Mouse (Mus musculus) ES-Bruce4 (cell line): Measurements from ENCODE around the gene B3gnt8. TPM values are rescaled to one million over a fixed set of nuclear protein-coding genes. Genes with fewer than 3 reads are reported as not detected.

ENCODE experiments used
- H3K27ac ChIP-seq: 2 replicates; pipeline ENCODE4 v1.5.1; 2012; ENCODE audit warnings: low read length, inconsistent platforms; ENCODE audit not compliant: insufficient read depth
- H3K27me3 ChIP-seq: 2 replicates; pipeline ENCODE4 v1.6.1; 2012; ENCODE audit warnings: mild to moderate bottlenecking, low read length, inconsistent platforms; ENCODE audit not compliant: control insufficient read depth, poor library complexity, insufficient read depth, severe bottlenecking
- H3K36me3 ChIP-seq: 2 replicates; pipeline ENCODE4 v1.6.1; 2012; ENCODE audit warnings: inconsistent platforms, mild to moderate bottlenecking, low read length, moderate library complexity; ENCODE audit not compliant: control insufficient read depth, poor library complexity, insufficient read depth, severe bottlenecking
- H3K4me1 ChIP-seq: one replicate; pipeline ENCODE4 v1.8.1; 2011; ENCODE audit warnings: low read length; ENCODE audit not compliant: control insufficient read depth, insufficient read depth
- H3K4me3 ChIP-seq: 2 replicates; pipeline ENCODE4 v1.5.1; 2011; ENCODE audit warnings: low read depth, mild to moderate bottlenecking, low read length
- H3K9ac ChIP-seq: 2 replicates; pipeline ENCODE4 v1.6.1; 2012; ENCODE audit warnings: low read depth, mild to moderate bottlenecking, inconsistent platforms; ENCODE audit not compliant: poor library complexity, severe bottlenecking
- H3K9me3 ChIP-seq: replicated peaks from 2 replicates; pipeline ENCODE4 v1.6.1; 2012; ENCODE audit warnings: mild to moderate bottlenecking, low read length, inconsistent platforms; ENCODE audit not compliant: control insufficient read depth, poor library complexity, insufficient read depth, severe bottlenecking
- CTCF ChIP-seq: IDR thresholded peaks from one replicate; pipeline ENCODE4 v1.8.1; 2011; ENCODE audit warnings: low read depth, low read length
- EP300 ChIP-seq: IDR thresholded peaks from 2 replicates; pipeline ENCODE4 v1.6.1; 2011; ENCODE audit warnings: low read depth, low read length; ENCODE audit not compliant: insufficient read depth
- POLR2A ChIP-seq: IDR thresholded peaks from one replicate; pipeline ENCODE4 v1.8.1; 2011; ENCODE audit warnings: low read length; ENCODE audit not compliant: insufficient read depth
- polyA plus RNA-seq: library from polyadenylated mRNA; stranded (reverse); fragments of >200 nt; gene quantifications from 2 replicates; pipeline ENCODE4 v1.2.4, GENCODE M21; 2011; ENCODE audit warnings: low read depth; ENCODE audit not compliant: missing spikeins, insufficient read depth, insufficient read length

The B3gnt8 gene
- polyA plus RNA-seq, 1 experiment: 0.60 TPM

DNA sequence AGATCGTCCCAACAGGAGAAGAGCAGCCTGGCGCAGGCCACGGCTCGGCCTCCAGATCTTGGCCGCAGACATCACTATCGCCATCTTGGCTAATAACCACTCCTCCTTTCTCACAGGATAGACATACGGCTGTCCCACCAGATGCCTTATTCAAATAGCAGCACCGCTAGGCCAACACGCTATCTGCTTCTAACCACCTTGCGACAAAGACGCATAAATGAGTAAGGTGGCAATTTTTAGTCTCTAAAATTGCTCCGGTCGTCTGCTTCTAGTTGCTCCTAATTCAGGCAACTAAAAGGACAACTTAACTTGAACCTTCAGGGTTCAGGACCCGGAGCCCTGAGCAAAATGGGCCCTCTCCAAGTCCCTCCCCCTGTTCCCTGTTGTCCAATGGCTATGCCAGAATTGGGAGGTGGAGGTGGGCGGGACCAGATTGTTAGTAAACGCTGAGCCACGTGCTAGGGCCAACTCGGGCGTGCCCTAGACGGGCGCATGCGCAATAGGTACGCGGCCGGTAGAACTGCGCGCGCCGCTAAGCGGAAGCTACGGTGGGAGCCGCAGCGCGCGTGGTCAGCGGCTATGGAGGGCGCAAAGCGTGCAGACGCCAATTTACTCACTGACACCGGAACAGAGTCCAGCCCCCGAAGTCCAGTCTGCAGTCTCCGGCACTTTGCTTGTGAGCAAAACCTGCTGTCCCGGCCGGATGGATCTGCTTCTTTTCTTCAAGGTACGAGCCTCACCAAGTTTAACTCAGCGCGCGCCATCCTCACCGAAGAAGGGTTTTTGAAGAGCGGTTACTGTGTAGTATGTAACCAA is 32.4 kb downstream of the B3gnt8 start, which contains the start of the genes Bckdha and Exosc5:
Gene Bckdha, minus strand, starts transcription at position 325 of the 816 bp plus-strand sequence.
Gene Exosc5, plus strand, starts transcription at position 508 of the 816 bp plus-strand sequence.
- Histone ChIP-seq H3K9me3 (no peaks in the 10 kb centered on the region), H3K27me3 (no peaks in the 10 kb centered on the region), H3K27ac (no peak within 1 kb of the TSS), H3K4me3 (peak within 1 kb of the TSS; percentile 81), H3K9ac (peak within 1 kb of the TSS; percentile 65), H3K4me1 (no peaks in the 10 kb centered on the region), H3K36me3 (peaks cover 22% of the 10 kb centered on the region)
- peak; percentile 46 for TF ChIP-seq POLR2A
- no peak for TF ChIP-seq CTCF

DNA sequence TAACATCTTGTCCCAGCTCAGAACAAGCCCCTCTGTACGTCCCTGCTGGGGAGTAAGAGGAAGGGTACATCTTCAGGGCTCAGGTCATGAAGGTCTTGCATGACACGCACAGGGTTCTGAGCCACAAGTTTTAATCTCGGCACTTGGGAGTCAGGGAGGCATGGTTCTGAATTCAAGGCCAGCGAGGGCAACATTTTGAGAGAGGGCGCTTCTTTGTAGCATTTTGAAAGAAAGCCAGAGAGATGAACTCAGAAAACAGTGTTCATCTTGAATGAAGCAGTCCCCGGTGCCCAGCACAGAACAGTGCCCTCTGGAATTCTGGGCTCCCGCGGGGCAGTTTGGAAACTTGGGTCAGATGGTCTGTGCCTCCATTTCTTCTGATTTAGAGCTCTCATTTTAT is 39.9 kb downstream of the B3gnt8 start:
- no peaks in the 10 kb centered on the region for H3K9me3 ChIP-seq
- H3K4me3 ChIP-seq: no peak overlapping the region
- peaks cover 8% of the 10 kb centered on the region for H3K4me1 ChIP-seq
- no peak overlapping the region for H3K9ac ChIP-seq
- peaks cover 38% of the 10 kb centered on the region for H3K36me3 ChIP-seq
- no peaks in the 10 kb centered on the region for H3K27me3 ChIP-seq
- TF ChIP-seq CTCF: no peak
- H3K27ac ChIP-seq: peak overlapping the region; percentile 32; the same call in 1 of the 2 replicates

- no peak for TF ChIP-seq CTCF
- TF ChIP-seq EP300: peak; percentile 93
- no peaks in the 10 kb centered on the region; the same call in 1 of the 2 replicates for H3K27me3 ChIP-seq
- H3K9me3 ChIP-seq: no peaks in the 10 kb centered on the region
- H3K9ac ChIP-seq: no peak overlapping the region
- peaks cover 8% of the 10 kb centered on the region for H3K4me1 ChIP-seq
- peak overlapping the region; percentile 96 for H3K27ac ChIP-seq
- no peak overlapping the region for H3K4me3 ChIP-seq
- peaks cover 18% of the 10 kb centered on the region for H3K36me3 ChIP-seq
These were observed 42.7 kb downstream of the B3gnt8 start for GRCm38 (mm10) chr7:25669158-25669557.

GRCm38 (mm10) chr7:25669631-25670030 is 43.2 kb downstream of the B3gnt8 start:
- TF ChIP-seq EP300 (peak; percentile 61; the same call in 1 of the 2 replicates), CTCF (no peak), POLR2A (no peak)
- no peaks in the 10 kb centered on the region; the same call in 1 of the 2 replicates for H3K27me3 ChIP-seq
- no peak overlapping the region for H3K9ac ChIP-seq
- H3K9me3 ChIP-seq: no peaks in the 10 kb centered on the region
- peaks cover 14% of the 10 kb centered on the region for H3K36me3 ChIP-seq
- H3K27ac ChIP-seq: peak overlapping the region; percentile 96
- no peak overlapping the region for H3K4me3 ChIP-seq
- H3K4me1 ChIP-seq: peaks cover 8% of the 10 kb centered on the region

GRCm38 (mm10) chr7:25670096-25670495 is 43.6 kb downstream of the B3gnt8 start:
- no peaks in the 10 kb centered on the region; the same call in 1 of the 2 replicates for H3K27me3 ChIP-seq
- no peaks in the 10 kb centered on the region for H3K9me3 ChIP-seq
- 0 out of 2 replicates have a peak overlapping the region, but pooled peaks have one; percentile 10 for H3K9ac ChIP-seq
- H3K4me3 ChIP-seq: no peak overlapping the region
- H3K4me1 ChIP-seq: peaks cover 7% of the 10 kb centered on the region
- TF ChIP-seq CTCF: no peak
- no peak for TF ChIP-seq EP300
- TF ChIP-seq POLR2A: no peak
- peaks cover 12% of the 10 kb centered on the region for H3K36me3 ChIP-seq
- peak overlapping the region; percentile 96 for H3K27ac ChIP-seq

- TF ChIP-seq CTCF (no peak), POLR2A (no peak), EP300 (no peak)
- peaks cover 6% of the 10 kb centered on the region for H3K4me1 ChIP-seq
- H3K27me3 ChIP-seq: no peaks in the 10 kb centered on the region; the same call in 1 of the 2 replicates
- no peak overlapping the region for H3K9ac ChIP-seq
- H3K27ac ChIP-seq: no peak overlapping the region
- H3K9me3 ChIP-seq: no peaks in the 10 kb centered on the region
- no peak overlapping the region for H3K4me3 ChIP-seq
- H3K36me3 ChIP-seq: peaks cover 4% of the 10 kb centered on the region; the same call in 1 of the 2 replicates
These were observed 45.2 kb downstream of the B3gnt8 start for GRCm38 (mm10) chr7:25671686-25672085.
